Mouse (Mus musculus) cortical plate, adult 2 months (tissue): Measurements from ENCODE around the gene Zfp869. TPM values are rescaled to one million over a fixed set of nuclear protein-coding genes. Genes with fewer than 3 reads are reported as not detected.
"Not testable (repeated sequence)": the region's sequence is repeated elsewhere in the genome, so short reads cannot be mapped to it uniquely, and the experiment has no call there.

Experiments
- H3K27ac ChIP-seq: fragments of 200-500 bp; 2 replicates; pipeline ENCODE4 v1.5.1; 2012; ENCODE audit warnings: low read length, control low read depth, inconsistent platforms; ENCODE audit not compliant: insufficient read depth
- H3K4me1 ChIP-seq: fragments of 200-500 bp; 2 replicates; pipeline ENCODE4 v1.6.1; 2011; ENCODE audit warnings: low read length; ENCODE audit not compliant: control insufficient read depth, insufficient read depth
- H3K4me3 ChIP-seq: fragments of 200-500 bp; 2 replicates; pipeline ENCODE4 v1.5.1; 2011; ENCODE audit warnings: mild to moderate bottlenecking, low read length, control low read depth; ENCODE audit not compliant: insufficient read depth
- CTCF ChIP-seq: fragments of 200-500 bp; IDR thresholded peaks from 2 replicates; pipeline ENCODE4 v1.5.1; 2011; ENCODE audit warnings: mild to moderate bottlenecking, control low read depth, low read length; ENCODE audit not compliant: insufficient read depth; ENCODE audit errors: extremely low read depth
- POLR2A ChIP-seq: fragments of 200-500 bp; IDR thresholded peaks from 2 replicates; pipeline ENCODE4 v1.6.1; 2011; ENCODE audit warnings: mild to moderate bottlenecking, low read length, control low read depth; ENCODE audit not compliant: insufficient read depth; ENCODE audit errors: extremely low read depth
- polyA plus RNA-seq: library from polyadenylated mRNA; depleted of rRNA; stranded (reverse); fragments of >200 nt; gene quantifications from 2 replicates; pipeline ENCODE4 v1.2.3, GENCODE M21; 2012; rRNA removed

Zfp869 gene
- polyA plus RNA-seq, 1 experiment: 18.4 TPM

DNA sequence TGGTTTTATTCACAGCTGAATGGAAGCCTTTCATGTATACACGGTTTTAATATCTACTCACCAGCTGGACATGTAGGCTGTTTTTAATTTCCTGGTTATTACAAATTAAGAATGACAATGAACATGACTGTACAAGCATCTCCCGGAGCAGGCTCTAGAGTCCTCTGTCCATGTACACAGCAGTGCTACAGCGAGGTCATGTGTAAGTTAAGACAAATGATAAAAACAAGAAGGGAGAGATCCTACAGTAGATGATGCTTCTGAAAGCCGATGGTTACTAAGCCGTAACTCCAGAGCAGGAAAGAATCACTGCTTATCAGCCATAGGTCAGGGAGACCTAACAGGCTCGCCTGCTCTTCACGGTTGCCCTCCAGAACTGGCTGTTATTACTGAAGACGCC lies 3.0 kb upstream of the Zfp869 start:
- Histone ChIP-seq H3K4me3 (no peak overlapping the region), H3K27ac (no peak overlapping the region), H3K4me1 (peaks cover 6% of the 10 kb centered on the region)
- no peak for TF ChIP-seq CTCF
- no peak for TF ChIP-seq POLR2A

DNA sequence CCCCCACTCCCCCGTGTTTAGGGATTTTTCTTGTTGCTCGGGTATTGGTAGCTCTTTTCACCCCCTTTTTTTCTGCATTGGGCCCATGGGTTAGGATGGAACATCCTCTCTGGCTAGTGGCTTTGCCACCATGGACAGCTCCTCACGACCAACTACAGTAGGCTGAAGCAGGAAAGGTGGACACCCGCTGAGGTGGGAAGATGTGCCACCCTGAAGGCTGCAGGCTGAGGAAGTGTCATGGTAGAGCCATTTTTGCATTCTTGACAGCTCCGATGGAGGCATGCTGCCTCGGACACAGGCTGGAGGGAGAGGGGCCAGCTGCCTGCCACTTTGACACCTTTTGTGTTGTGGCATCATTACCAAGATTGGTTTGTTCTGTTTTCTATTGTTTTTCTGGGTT lies 8.7 kb downstream of the Zfp869 start:
- H3K4me3 ChIP-seq: no peak overlapping the region
- H3K4me1 ChIP-seq: no peaks in the 10 kb centered on the region
- TF ChIP-seq CTCF (no peak), POLR2A (no peak)
- no peak overlapping the region for H3K27ac ChIP-seq

DNA sequence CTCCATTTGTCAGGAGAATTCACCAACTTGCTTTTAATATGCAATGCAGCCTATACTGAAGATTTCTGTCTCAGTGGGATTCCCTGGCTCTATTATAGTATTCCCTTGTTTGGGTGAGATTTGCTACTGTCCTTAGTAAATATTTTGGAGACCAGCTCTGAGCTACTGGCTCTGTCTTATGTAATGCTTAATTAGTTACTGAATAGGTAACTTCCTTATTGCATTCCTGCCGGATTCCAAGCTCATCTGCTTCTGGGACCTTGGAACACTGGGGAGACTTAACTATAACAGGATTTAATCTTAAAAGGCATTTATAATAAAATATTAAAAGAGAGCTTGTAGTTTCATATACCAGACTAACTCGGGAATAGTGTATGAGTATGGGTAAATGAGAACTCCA lies 45.5 kb downstream of the Zfp869 start:
- H3K27ac ChIP-seq, H3K4me3 ChIP-seq, H3K4me1 ChIP-seq: not testable (repeated sequence)

DNA sequence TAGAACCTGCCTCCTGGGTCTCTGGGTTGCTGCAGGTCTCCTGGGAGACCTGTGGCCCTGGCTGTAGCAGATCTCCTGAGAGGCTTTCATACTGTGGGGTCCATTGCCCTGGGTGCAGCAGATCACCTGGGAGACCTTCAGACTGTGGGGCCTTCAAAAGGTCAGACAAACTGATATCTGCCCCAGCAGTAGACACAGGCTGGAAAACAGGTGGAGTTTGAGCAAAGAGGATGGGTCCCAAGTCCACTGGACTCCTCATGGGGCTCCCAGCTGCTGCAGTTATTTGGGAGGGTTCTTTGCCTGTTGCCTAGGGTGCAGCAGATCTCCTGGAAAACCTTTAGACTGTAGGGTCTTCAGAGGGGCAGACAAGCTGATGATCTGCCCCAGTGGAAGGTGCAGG lies 49.2 kb downstream of the Zfp869 start:
- H3K27ac ChIP-seq: no peak overlapping the region
- TF ChIP-seq POLR2A (no peak), CTCF (no peak)
- H3K4me3 ChIP-seq: no peak overlapping the region
- no peaks in the 10 kb centered on the region for H3K4me1 ChIP-seq

Other genes with a start within 250 kb of the Zfp869 start
- 0.10 TPM in 1 of 2 replicates, not detected in the other for gene Gm7697, start 187.7 kb downstream of the Zfp869 start, polyA plus RNA-seq
- gene Zfp868, start 85.2 kb downstream of the Zfp869 start, polyA plus RNA-seq: 13.1 and 13.9 TPM in 2 replicates
- 2.7 and 2.9 TPM in 2 replicates for gene Zfp964, start 56.2 kb downstream of the Zfp869 start, polyA plus RNA-seq
- 6.2 and 6.4 TPM in 2 replicates for gene Zfp963, start 39.2 kb upstream of the Zfp869 start, polyA plus RNA-seq
- 0.15 and 1.3 TPM in 2 replicates for gene Gm20422, start 64.2 kb upstream of the Zfp869 start, polyA plus RNA-seq
- 49.2 and 51.6 TPM in 2 replicates for gene Atp13a1, start 80.4 kb upstream of the Zfp869 start, polyA plus RNA-seq
- gene Zfp866, start 80.5 kb upstream of the Zfp869 start, polyA plus RNA-seq: 20.3 TPM in 2 replicates
- 15.7 and 16.1 TPM in 2 replicates for gene Gmip, start 98.0 kb upstream of the Zfp869 start, polyA plus RNA-seq
- gene Lpar2, start 111.7 kb upstream of the Zfp869 start, polyA plus RNA-seq: 0.53 and 0.54 TPM in 2 replicates
- gene Pbx4, start 121.8 kb upstream of the Zfp869 start, polyA plus RNA-seq: 32.0 and 35.4 TPM in 2 replicates
- 0.89 and 1.4 TPM in 2 replicates for gene Cilp2, start 177.0 kb upstream of the Zfp869 start, polyA plus RNA-seq
- 0.29 and 0.40 TPM in 2 replicates for gene Tssk6, start 191.5 kb upstream of the Zfp869 start, polyA plus RNA-seq
- gene Ndufa13, start 191.8 kb upstream of the Zfp869 start, polyA plus RNA-seq: 182 and 184 TPM in 2 replicates
- 34.2 and 35.7 TPM in 2 replicates for gene Yjefn3, start 192.0 kb upstream of the Zfp869 start, polyA plus RNA-seq